In genomic region chr12:104471351-104472217, GRCm38 (mm10) we compare ENCODE assay signal across 9 mouse cellular contexts. TPM values are rescaled to one million over a fixed set of nuclear protein-coding genes. Genes with fewer than 3 reads are reported as not detected.
A peak's percentile ranks its signal among the peaks of the same experiment; 100 is the strongest.
DNase-seq lines count a peak whose midpoint lies in the region; ATAC-seq and TF ChIP-seq lines count a peak whose summit lies in the region.
"Had no signal": no experiment of that assay in that cellular context is flagged by ENCODE, and none has a peak within 500 bp of the region (broad histone marks: within the 10 kb centered on the region; RNA-seq: fewer than 3 reads in every experiment).

No protein-coding gene starts in this region.

- H3K4me1 ChIP-seq in testis, adult 2 months (ENCODE audit: control insufficient read depth, insufficient read depth, low read length), result peaks cover 22% of the 10 kb centered on the region
- H3K4me1 ChIP-seq in forebrain, embryonic 13.5 days, result peaks cover 42% of the 10 kb centered on the region
- H3K4me1 ChIP-seq in limb, embryonic 13.5 days, result peaks cover 46% of the 10 kb centered on the region

- no peak for TF ChIP-seq POLR2A in testis, adult 2 months (IDR thresholded peaks at IDR 0.05; ENCODE audit: control insufficient read depth, low read depth, low read length)

- no peaks in the 10 kb centered on the region for H3K9me3 ChIP-seq in forebrain, embryonic 13.5 days (replicated peaks)
- H3K9me3 ChIP-seq in limb, embryonic 13.5 days, result no peaks in the 10 kb centered on the region

- no peak for DNase-seq in testis, postnatal 14 days (ENCODE audit: low spot score)
- DNase-seq in retina, postnatal 1 day, result peak; percentile 65
- DNase-seq in adrenal gland, postnatal 10 days, result no peak
- DNase-seq in left cerebral cortex, postnatal 4 days, result no peak
- DNase-seq in frontal cortex, postnatal 14 days (ENCODE audit: low spot score in 2 of 2), result no peak

- no peak overlapping the region for H3K9ac ChIP-seq in forebrain, embryonic 13.5 days
- H3K9ac ChIP-seq in limb, embryonic 13.5 days, result peak overlapping the region; percentile 87

- H3K27ac ChIP-seq in testis, adult 2 months (ENCODE audit: control insufficient read depth, insufficient read depth, low read depth, low read length), result no peak overlapping the region
- no peak overlapping the region for H3K27ac ChIP-seq in forebrain, embryonic 13.5 days
- 0 out of 2 replicates have a peak overlapping the region, but pooled peaks have one; percentile 85 for H3K27ac ChIP-seq in limb, embryonic 13.5 days
- H3K27ac ChIP-seq: macrophage had no signal

- peak overlapping the region; percentile 58 for H3K4me3 ChIP-seq in testis, adult 2 months (ENCODE audit: control insufficient read depth, low read depth, low read length)
- peak overlapping the region; percentile 48 for H3K4me3 ChIP-seq in forebrain, embryonic 13.5 days
- H3K4me3 ChIP-seq in limb, embryonic 13.5 days, result peak overlapping the region; percentile 66

- intact Hi-C loops in left cerebral cortex, postnatal 4 days (cut with DNase I), result no loop called here

- no peak for TF ChIP-seq CTCF in testis, adult 2 months (IDR thresholded peaks at IDR 0.05; ENCODE audit: control insufficient read depth, insufficient read depth, insufficient replicate concordance, low read depth, low read length)

- WGBS in forebrain, embryonic 13.5 days, result under 1% methylated on average over 54 of the region's 57 CpGs
- 2% methylated on average over 57 of the region's 57 CpGs for WGBS in limb, embryonic 13.5 days

- peaks cover 17% of the 10 kb centered on the region for H3K27me3 ChIP-seq in testis, adult 2 months (ENCODE audit: control insufficient read depth, insufficient read depth, low read length)
- peaks cover 97% of the 10 kb centered on the region for H3K27me3 ChIP-seq in forebrain, embryonic 13.5 days
- H3K27me3 ChIP-seq in limb, embryonic 13.5 days, result peaks cover 94% of the 10 kb centered on the region

- peak; percentile 36; the same call in 1 of the 2 replicates for ATAC-seq in forebrain, embryonic 13.5 days
- ATAC-seq in limb, embryonic 13.5 days (ENCODE audit: low FRiP score, low read depth), result no peak

- H3K4me2 ChIP-seq in forebrain, embryonic 13.5 days, result peak overlapping the region; percentile 81
- peak overlapping the region; percentile 92 for H3K4me2 ChIP-seq in limb, embryonic 13.5 days (replicated peaks)

- H3K36me3 ChIP-seq in testis, adult 2 months (ENCODE audit: control insufficient read depth, insufficient read depth, low read length), result no peaks in the 10 kb centered on the region
- H3K36me3 ChIP-seq in forebrain, embryonic 13.5 days (ENCODE audit: poor library complexity, severe bottlenecking), result no peaks in the 10 kb centered on the region
- no peaks in the 10 kb centered on the region for H3K36me3 ChIP-seq in limb, embryonic 13.5 days

RNA-seq across cellular contexts. Expression of gene Gsc, which starts 1.5 kb away (rescaled TPM):
- polyA plus RNA-seq in testis, adult 2 months (2012; rRNA removed), result 2.0 and 2.2 TPM in 2 replicates
- 0.42 TPM in 1 of 2 replicates, not detected in the other for polyA plus RNA-seq in forebrain, embryonic 13.5 days (2015; fragmentation: Nextera tagmentation; extraction: Ambion mirVana)
- 15.7 and 17.7 TPM in 2 replicates for polyA plus RNA-seq in limb, embryonic 13.5 days (2015; fragmentation: Nextera tagmentation; extraction: Ambion mirVana)
- under 1 TPM in 1 of 2 experiments, not detected in 1; 0.39 TPM for total RNA-seq in adrenal gland, postnatal 10 days (2021)
- total RNA-seq in left cerebral cortex, postnatal 4 days (2021), result not detected
- polyA plus RNA-seq: macrophage had no signal
